12 mouse cellular contexts compared by ENCODE assay signal in genomic region chr17:29834768-29835167, GRCm38 (mm10).
DNase-seq lines count a peak whose midpoint lies in the region; ATAC-seq and TF ChIP-seq lines count a peak whose summit lies in the region.
"Had no signal": no experiment of that assay in that cellular context is flagged by ENCODE, and none has a peak within 500 bp of the region (broad histone marks: within the 10 kb centered on the region; RNA-seq: fewer than 3 reads in every experiment).

No protein-coding gene starts in this region.

- peaks cover 28% of the 10 kb centered on the region for H3K36me3 ChIP-seq in forebrain, embryonic 13.5 days (ENCODE audit: poor library complexity, severe bottlenecking)
- peaks cover 8% of the 10 kb centered on the region; the same call in 1 of the 2 replicates for H3K36me3 ChIP-seq in forebrain, embryonic 10.5 days (replicated peaks)
- H3K36me3 ChIP-seq in hindbrain, embryonic 14.5 days (replicated peaks; ENCODE audit: control insufficient read depth, insufficient read depth): no peaks in the 10 kb centered on the region; the same call in 1 of the 2 replicates
- H3K36me3 ChIP-seq: embryonic facial prominence, embryonic 12.5 days had no signal

- peak overlapping the region; percentile 88 for H3K27ac ChIP-seq in forebrain, embryonic 13.5 days
- H3K27ac ChIP-seq in forebrain, embryonic 10.5 days: no peak overlapping the region
- H3K27ac ChIP-seq in hindbrain, embryonic 14.5 days: no peak overlapping the region
- no peak overlapping the region for H3K27ac ChIP-seq in gastrocnemius, adult 2 months
- H3K27ac ChIP-seq: embryonic facial prominence, embryonic 12.5 days; kidney, postnatal 0 days had no signal

- H3K4me3 ChIP-seq in forebrain, embryonic 13.5 days: no peak overlapping the region
- no peak overlapping the region for H3K4me3 ChIP-seq in forebrain, embryonic 10.5 days
- H3K4me3 ChIP-seq in hindbrain, embryonic 14.5 days (replicated peaks; ENCODE audit: low read length): no peak overlapping the region
- no peak overlapping the region for H3K4me3 ChIP-seq in gastrocnemius, adult 2 months
- H3K4me3 ChIP-seq: embryonic facial prominence, embryonic 12.5 days; megakaryocyte, embryonic 14.5 days had no signal

- WGBS in forebrain, embryonic 13.5 days: 65% methylated on average over 7 of the region's 7 CpGs
- WGBS in forebrain, embryonic 10.5 days: 87% methylated on average over 7 of the region's 7 CpGs
- WGBS in hindbrain, embryonic 14.5 days: 28% methylated on average over 7 of the region's 7 CpGs

- H3K4me2 ChIP-seq in forebrain, embryonic 13.5 days: no peak overlapping the region
- H3K4me2 ChIP-seq in hindbrain, embryonic 14.5 days (replicated peaks): no peak overlapping the region
- H3K4me2 ChIP-seq: embryonic facial prominence, embryonic 12.5 days had no signal

- peak; percentile 55; the same call in 1 of the 2 replicates for ATAC-seq in forebrain, embryonic 13.5 days
- ATAC-seq in hindbrain, embryonic 14.5 days (ENCODE audit: low FRiP score): peak; percentile 38
- ATAC-seq in activated CD4-positive, CD25-positive, alpha-beta regulatory T cell, adult 4 months: no peak

- H3K9me3 ChIP-seq in forebrain, embryonic 13.5 days (replicated peaks): no peaks in the 10 kb centered on the region
- H3K9me3 ChIP-seq in forebrain, embryonic 10.5 days: no peaks in the 10 kb centered on the region
- H3K9me3 ChIP-seq in hindbrain, embryonic 14.5 days (ENCODE audit: control insufficient read depth, low read length): no peaks in the 10 kb centered on the region
- H3K9me3 ChIP-seq: embryonic facial prominence, embryonic 12.5 days; megakaryocyte, embryonic 14.5 days had no signal

- intact Hi-C loops in gastrocnemius, adult 2 months (cut with DNase I): no loop called here

- H3K4me1 ChIP-seq in forebrain, embryonic 13.5 days: peaks cover 43% of the 10 kb centered on the region
- peaks cover 27% of the 10 kb centered on the region for H3K4me1 ChIP-seq in forebrain, embryonic 10.5 days
- peaks cover 13% of the 10 kb centered on the region for H3K4me1 ChIP-seq in hindbrain, embryonic 14.5 days (replicated peaks; ENCODE audit: control insufficient read depth, insufficient read depth, low read length)

- no peaks in the 10 kb centered on the region for H3K27me3 ChIP-seq in forebrain, embryonic 13.5 days
- H3K27me3 ChIP-seq in forebrain, embryonic 10.5 days (ENCODE audit: poor library complexity, severe bottlenecking): peaks cover 5% of the 10 kb centered on the region; the same call in 1 of the 2 replicates
- no peaks in the 10 kb centered on the region for H3K27me3 ChIP-seq in hindbrain, embryonic 14.5 days (ENCODE audit: control insufficient read depth, insufficient read depth, low read length)
- H3K27me3 ChIP-seq: embryonic facial prominence, embryonic 12.5 days had no signal

- no peak for TF ChIP-seq CTCF in gastrocnemius, adult 2 months (IDR thresholded peaks at IDR 0.05)

- H3K9ac ChIP-seq in forebrain, embryonic 13.5 days: no peak overlapping the region
- no peak overlapping the region for H3K9ac ChIP-seq in hindbrain, embryonic 14.5 days
- H3K9ac ChIP-seq: embryonic facial prominence, embryonic 12.5 days had no signal

- DNase-seq in forebrain, embryonic 10.5 days (ENCODE audit: extremely low spot score, low spot score): no peak
- peak; percentile 93 to 96 for DNase-seq in cerebellum, postnatal 10 days
- no peak for DNase-seq in hindbrain, embryonic 14.5 days (ENCODE audit: low spot score)
- DNase-seq in layer of hippocampus, postnatal 25 days (ENCODE audit: extremely low spot score in 1 of 2, low spot score in 1 of 2): peak; percentile 48 to 59
- DNase-seq in heart, adult 11 months: no peak
- DNase-seq in gastrocnemius, adult 2 months: no peak
- DNase-seq: heart, postnatal 36 days had no signal

Comparison
In these comparisons a context has a peak if more than half of its experiments do, and no peak if none do; other contexts are left out.
1. DNase-seq: peak in cerebellum, postnatal 10 days (2 of 2) and layer of hippocampus, postnatal 25 days (2 of 2); none in forebrain, embryonic 10.5 days (single experiment), hindbrain, embryonic 14.5 days (single experiment), heart, adult 11 months (single experiment) and gastrocnemius, adult 2 months (single experiment).